Mouse (Mus musculus) stomach, postnatal 0 days (tissue): ENCODE data around the gene Srpr.

Source experiments
- CTCF ChIP-seq: IDR thresholded peaks from 2 replicates; pipeline ENCODE4 v1.5.1; 2016; ENCODE audit warnings: antibody characterized with exemption, low read depth, mild to moderate bottlenecking, moderate library complexity
- EP300 ChIP-seq: optimal IDR thresholded peaks from 2 replicates; pipeline ENCODE3; 2016; ENCODE audit warnings: antibody characterized with exemption

GRCm38 (mm10) chr9:35238371-35238770 is 38.4 kb downstream of the Srpr start:
- TF ChIP-seq EP300 (no peak), CTCF (no peak)
